9 mouse cellular contexts compared by ENCODE assay signal in genomic region chr14:20180304-20180703, GRCm38 (mm10). TPM values are rescaled to one million over a fixed set of nuclear protein-coding genes. Genes with fewer than 3 reads are reported as not detected.
DNase-seq lines count a peak whose midpoint lies in the region; ATAC-seq and TF ChIP-seq lines count a peak whose summit lies in the region.
"Had no signal": no experiment of that assay in that cellular context is flagged by ENCODE, and none has a peak within 500 bp of the region (broad histone marks: within the 10 kb centered on the region; RNA-seq: fewer than 3 reads in every experiment).

No protein-coding gene starts in this region.

- peak overlapping the region; percentile 96 for H3K4me2 ChIP-seq in neural tube, embryonic 13.5 days

- no peak for TF ChIP-seq CTCF in lung, adult 2 months (IDR thresholded peaks at IDR 0.05; ENCODE audit: insufficient read depth, low read length)
- no peak for TF ChIP-seq CTCF in embryonic fibroblast, embryonic 13.5 days (IDR thresholded peaks at IDR 0.05; ENCODE audit: borderline replicate concordance, insufficient read depth, low read length)

- no peak overlapping the region for H3K27ac ChIP-seq in embryonic fibroblast, embryonic 13.5 days (ENCODE audit: insufficient read depth, low read length)
- no peak overlapping the region for H3K27ac ChIP-seq in neural tube, embryonic 13.5 days (replicated peaks)

- H3K9me3 ChIP-seq in neural tube, embryonic 13.5 days = no peaks in the 10 kb centered on the region

- DNase-seq in lung, adult 2 months = no peak
- no peak for DNase-seq in lung, adult 18-20 months
- DNase-seq in kidney, postnatal 25 days = peak; percentile 40 to 64
- DNase-seq in spleen, postnatal 36 days (ENCODE audit: low spot score in 2 of 2) = no peak
- DNase-seq in thymus, postnatal 10 days (ENCODE audit: low spot score in 2 of 2) = no peak
- no peak for DNase-seq in left cerebral cortex, postnatal 36 days (ENCODE audit: low spot score in 2 of 2)
- DNase-seq: right cerebral cortex, postnatal 14 days had no signal

- WGBS in lung, adult 2 months = 8% methylated on average over 6 of the region's 6 CpGs
- 8% methylated on average over 6 of the region's 6 CpGs for WGBS in neural tube, embryonic 13.5 days

- peak overlapping the region; percentile 95 for H3K4me3 ChIP-seq in lung, adult 2 months (replicated peaks; ENCODE audit: extremely low read depth, low read depth, low read length)
- H3K4me3 ChIP-seq in embryonic fibroblast, embryonic 13.5 days (ENCODE audit: insufficient read depth, low read length) = peak overlapping the region; percentile 51
- peak overlapping the region; percentile 64 for H3K4me3 ChIP-seq in neural tube, embryonic 13.5 days

- peak overlapping the region; percentile 64; the same call in 1 of the 2 replicates for H3K9ac ChIP-seq in neural tube, embryonic 13.5 days

- intact Hi-C loops in left cerebral cortex, postnatal 36 days (cut with DNase I) = no loop called here

- peaks cover 13% of the 10 kb centered on the region for H3K27me3 ChIP-seq in neural tube, embryonic 13.5 days

- no peak for TF ChIP-seq POLR2A in lung, adult 2 months (IDR thresholded peaks at IDR 0.05; ENCODE audit: borderline replicate concordance, extremely low read depth, low read depth, low read length)
- TF ChIP-seq POLR2A in embryonic fibroblast, embryonic 13.5 days (IDR thresholded peaks at IDR 0.05; ENCODE audit: low read depth, low read length) = no peak

- ATAC-seq in neural tube, embryonic 13.5 days (ENCODE audit: low read depth) = no peak

- H3K4me1 ChIP-seq in lung, adult 2 months (ENCODE audit: control insufficient read depth, insufficient read depth, low read length) = peaks cover 3% of the 10 kb centered on the region; the same call in 1 of the 2 replicates
- H3K4me1 ChIP-seq in embryonic fibroblast, embryonic 13.5 days (ENCODE audit: control insufficient read depth, insufficient read depth, low read length) = 0 out of 2 replicates have a peak, but pooled peaks cover 4% of the 10 kb centered on the region
- peaks cover 50% of the 10 kb centered on the region for H3K4me1 ChIP-seq in neural tube, embryonic 13.5 days (replicated peaks)

- no peaks in the 10 kb centered on the region for H3K36me3 ChIP-seq in neural tube, embryonic 13.5 days

RNA-seq across cellular contexts. Expression of gene Kcnk5, which starts 1.3 kb away (rescaled TPM):
- 4.3 and 5.7 TPM in 2 replicates for polyA plus RNA-seq in lung, adult 2 months (2012; rRNA removed)
- polyA plus RNA-seq in embryonic fibroblast, embryonic 13.5 days (2011; ENCODE audit: insufficient read length, low read depth, missing spikeins) = 0.40 and 1.1 TPM in 2 replicates
- 3.4 and 3.9 TPM in 2 replicates for polyA plus RNA-seq in neural tube, embryonic 13.5 days (2015; fragmentation: Nextera tagmentation; extraction: Ambion mirVana)
- under 1 TPM; 0.41 to 0.47 TPM for total RNA-seq in left cerebral cortex, postnatal 36 days (2021)

RNA-seq across cellular contexts. Expression of gene Saysd1, which starts 42.0 kb away (rescaled TPM):
- polyA plus RNA-seq in lung, adult 2 months (2012; rRNA removed) = 9.9 and 11.9 TPM in 2 replicates
- 7.5 and 9.2 TPM in 2 replicates for polyA plus RNA-seq in embryonic fibroblast, embryonic 13.5 days (2011; ENCODE audit: insufficient read length, low read depth, missing spikeins)
- polyA plus RNA-seq in neural tube, embryonic 13.5 days (2015; fragmentation: Nextera tagmentation; extraction: Ambion mirVana) = 12.3 and 14.3 TPM in 2 replicates
- total RNA-seq in left cerebral cortex, postnatal 36 days (2021) = 1 to 10 TPM; 4.5 to 5.2 TPM

Comparison
In these comparisons a context has a peak if more than half of its experiments do, and no peak if none do; other contexts are left out.
1. DNase-seq: peak in kidney, postnatal 25 days (2 of 2); none in lung, adult 2 months (single experiment), lung, adult 18-20 months (0 of 2), spleen, postnatal 36 days (0 of 2), thymus, postnatal 10 days (0 of 2) and left cerebral cortex, postnatal 36 days (0 of 2).
2. Peak in every context shown above with its lines, with median percentiles within 50 percentile points of each other: H3K4me3 ChIP-seq.